Mouse (Mus musculus): ENCODE results near the gene Rnf13.
"Not testable (repeated sequence)": the region's sequence is repeated elsewhere in the genome, so short reads cannot be mapped to it uniquely, and the experiment has no call there.

The Rnf13 gene

GRCm38 (mm10) chr3:57735511-57736370, at the start of gene Rnf13:
Rnf13 (plus strand) TSS chr3:57736062.
- peak; percentile 96 for DNase-seq (ENCODE audit: extremely low spot score)

GRCm38 (mm10) chr3:57691772-57692171, 44.1 kb upstream of the Rnf13 start:
- no peak for DNase-seq (ENCODE audit: extremely low spot score)

- no peak for DNase-seq (ENCODE audit: extremely low spot score)
These were observed 43.1 kb upstream of the Rnf13 start, which contains the start of gene Ankub1 for GRCm38 (mm10) chr3:57692719-57693118. Ankub1 (minus strand) TSS chr3:57692799.

- DNase-seq (ENCODE audit: extremely low spot score) = no peak
These were observed 39.6 kb upstream of the Rnf13 start for GRCm38 (mm10) chr3:57696249-57696648.

GRCm38 (mm10) chr3:57696779-57697178, 39.1 kb upstream of the Rnf13 start:
- DNase-seq (ENCODE audit: extremely low spot score) = no peak

GRCm38 (mm10) chr3:57714151-57714550, 21.7 kb upstream of the Rnf13 start:
- DNase-seq (ENCODE audit: extremely low spot score) = no peak

GRCm38 (mm10) chr3:57732206-57732915, 3.5 kb upstream of the Rnf13 start:
- DNase-seq (ENCODE audit: extremely low spot score) = no peak

- DNase-seq (ENCODE audit: extremely low spot score) = no peak
These were observed 695 bp downstream of the Rnf13 start for GRCm38 (mm10) chr3:57736419-57737095.

- no peak for DNase-seq (ENCODE audit: extremely low spot score)
These were observed 4.0 kb downstream of the Rnf13 start for GRCm38 (mm10) chr3:57739830-57740229.

GRCm38 (mm10) chr3:57748576-57749267, 12.9 kb downstream of the Rnf13 start:
- no peak for DNase-seq (ENCODE audit: extremely low spot score)

GRCm38 (mm10) chr3:57776915-57777314, 41.1 kb downstream of the Rnf13 start:
- DNase-seq (ENCODE audit: extremely low spot score) = no peak

- no peak for DNase-seq (ENCODE audit: extremely low spot score)
These were observed 52.6 kb downstream of the Rnf13 start for GRCm38 (mm10) chr3:57788472-57788871.

GRCm38 (mm10) chr3:57789005-57789962, 53.4 kb downstream of the Rnf13 start:
- DNase-seq (ENCODE audit: extremely low spot score) = no peak

GRCm38 (mm10) chr3:57791104-57791503, 55.2 kb downstream of the Rnf13 start:
- no peak for DNase-seq (ENCODE audit: extremely low spot score)

GRCm38 (mm10) chr3:57795071-57795470, 59.2 kb downstream of the Rnf13 start:
- DNase-seq (ENCODE audit: extremely low spot score) = not testable (repeated sequence)

GRCm38 (mm10) chr3:57815447-57815846, 79.6 kb downstream of the Rnf13 start:
- DNase-seq (ENCODE audit: extremely low spot score) = no peak

- no peak for DNase-seq (ENCODE audit: extremely low spot score)
These were observed 90.0 kb downstream of the Rnf13 start for GRCm38 (mm10) chr3:57825866-57826265.

- DNase-seq (ENCODE audit: extremely low spot score) = no peak
These were observed 97.7 kb downstream of the Rnf13 start for GRCm38 (mm10) chr3:57833585-57833984.

GRCm38 (mm10) chr3:57836911-57837310, 101.0 kb downstream of the Rnf13 start:
- no peak for DNase-seq (ENCODE audit: extremely low spot score)

- DNase-seq (ENCODE audit: extremely low spot score) = peak; percentile 21
These were observed 107.9 kb downstream of the Rnf13 start for GRCm38 (mm10) chr3:57843775-57844174.
